Mouse (Mus musculus): ENCODE data around the gene Esrra. TPM values are rescaled to one million over a fixed set of nuclear protein-coding genes. Genes with fewer than 3 reads are reported as not detected.
"Not testable (repeated sequence)": the region's sequence is repeated elsewhere in the genome, so short reads cannot be mapped to it uniquely, and the experiment has no call there.

The Esrra gene
- total RNA-seq, 4 experiments from 2014 or later = 153 to 180 (median 168) TPM

- peak; percentile 39 for DNase-seq (ENCODE audit: low spot score)
These were observed 624 bp downstream of the Esrra start for GRCm38 (mm10) chr19:6920741-6921636.

GRCm38 (mm10) chr19:6919876-6920740 is 1.5 kb downstream of the Esrra start:
- no peak for DNase-seq (ENCODE audit: low spot score)

- DNase-seq (ENCODE audit: low spot score) = no peak
These were observed 2.2 kb downstream of the Esrra start for GRCm38 (mm10) chr19:6919431-6919830.

GRCm38 (mm10) chr19:6918321-6918720 is 3.3 kb downstream of the Esrra start:
- DNase-seq (ENCODE audit: low spot score) = no peak

- no peak for DNase-seq (ENCODE audit: low spot score)
These were observed 5.1 kb downstream of the Esrra start for GRCm38 (mm10) chr19:6916496-6916895.

DNA sequence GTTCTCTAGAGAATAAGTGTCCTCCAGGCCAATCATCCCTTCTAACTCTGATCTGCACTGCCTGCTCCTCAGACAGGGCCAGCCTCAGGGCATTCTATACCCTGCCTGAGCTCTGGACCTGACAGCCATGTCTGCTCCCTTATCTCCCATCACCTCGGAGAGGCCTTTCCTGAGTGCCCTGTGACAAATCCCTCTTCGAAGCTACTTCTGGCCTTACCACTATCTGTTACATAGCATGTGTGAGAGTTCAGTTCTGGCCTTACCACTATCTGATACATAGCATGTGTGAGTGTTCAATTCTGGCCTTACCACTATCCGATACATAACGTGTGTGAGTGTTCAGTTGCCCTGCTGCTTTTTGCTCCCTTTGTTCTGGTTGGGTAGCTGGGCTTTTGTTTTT is 6.3 kb downstream of the Esrra start:
- no peak for DNase-seq (ENCODE audit: low spot score)

DNA sequence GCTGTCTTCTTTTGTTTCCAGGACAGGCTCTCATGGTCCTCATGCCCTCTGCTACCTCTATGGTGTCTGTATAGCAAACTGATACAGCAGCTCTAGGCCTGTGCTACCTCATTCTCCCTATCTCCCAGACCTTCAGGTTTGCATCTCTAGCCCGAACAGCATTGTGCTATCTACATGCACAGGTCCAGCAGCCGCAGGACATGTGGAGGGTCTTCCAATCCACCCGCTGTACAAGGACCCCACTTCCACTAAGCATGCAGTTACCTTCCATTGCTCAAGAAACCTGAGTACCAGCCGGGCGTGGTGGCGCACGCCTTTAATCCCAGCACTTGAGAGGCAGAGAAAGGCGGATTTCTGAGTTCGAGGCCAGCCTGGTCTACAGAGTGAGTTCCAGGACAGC is 7.1 kb downstream of the Esrra start:
- DNase-seq (ENCODE audit: low spot score) = no peak

DNA sequence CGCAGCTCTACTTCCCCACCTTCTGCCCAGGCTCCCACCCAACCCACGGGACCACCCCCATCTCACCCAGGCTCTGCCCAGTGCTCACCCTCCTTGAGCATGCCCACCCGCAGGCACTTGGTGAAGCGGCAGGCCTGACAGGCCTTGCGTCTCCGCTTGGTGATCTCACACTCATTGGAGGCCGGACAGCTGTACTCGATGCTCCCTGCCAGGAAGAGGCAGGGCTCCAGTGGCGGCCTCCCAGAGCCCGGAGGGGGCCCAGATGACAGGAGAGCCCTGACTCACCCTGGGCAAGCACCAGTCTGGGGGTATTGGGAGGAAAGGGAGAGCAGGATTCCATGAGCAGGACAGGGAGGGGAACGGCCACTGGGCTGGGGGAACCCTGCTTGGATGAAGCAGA is 7.6 kb downstream of the Esrra start:
- no peak for DNase-seq (ENCODE audit: low spot score)

DNA sequence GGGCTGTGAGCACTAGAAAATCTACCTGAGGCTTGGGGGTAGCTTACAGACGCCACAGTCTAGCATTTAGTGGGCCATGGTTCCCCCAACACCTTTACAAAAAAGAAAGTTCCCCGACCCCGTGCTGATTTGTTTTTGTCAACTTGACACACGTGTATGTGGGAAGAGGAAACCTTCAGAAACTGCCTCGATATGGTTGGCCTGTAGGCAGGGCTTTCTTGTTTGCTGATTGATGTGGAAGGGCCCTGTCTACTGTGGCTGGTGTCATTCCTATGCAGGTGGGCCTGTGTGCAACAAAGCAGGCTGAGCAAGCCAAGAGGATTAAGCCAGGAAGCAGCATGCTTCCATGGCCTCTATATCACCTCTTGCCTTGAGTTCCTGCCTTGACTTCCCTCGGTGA is 8.6 kb downstream of the Esrra start:
- DNase-seq (ENCODE audit: low spot score) = no peak

GRCm38 (mm10) chr19:6912205-6912970 is 9.2 kb downstream of the Esrra start:
- no peak for DNase-seq (ENCODE audit: low spot score)

DNA sequence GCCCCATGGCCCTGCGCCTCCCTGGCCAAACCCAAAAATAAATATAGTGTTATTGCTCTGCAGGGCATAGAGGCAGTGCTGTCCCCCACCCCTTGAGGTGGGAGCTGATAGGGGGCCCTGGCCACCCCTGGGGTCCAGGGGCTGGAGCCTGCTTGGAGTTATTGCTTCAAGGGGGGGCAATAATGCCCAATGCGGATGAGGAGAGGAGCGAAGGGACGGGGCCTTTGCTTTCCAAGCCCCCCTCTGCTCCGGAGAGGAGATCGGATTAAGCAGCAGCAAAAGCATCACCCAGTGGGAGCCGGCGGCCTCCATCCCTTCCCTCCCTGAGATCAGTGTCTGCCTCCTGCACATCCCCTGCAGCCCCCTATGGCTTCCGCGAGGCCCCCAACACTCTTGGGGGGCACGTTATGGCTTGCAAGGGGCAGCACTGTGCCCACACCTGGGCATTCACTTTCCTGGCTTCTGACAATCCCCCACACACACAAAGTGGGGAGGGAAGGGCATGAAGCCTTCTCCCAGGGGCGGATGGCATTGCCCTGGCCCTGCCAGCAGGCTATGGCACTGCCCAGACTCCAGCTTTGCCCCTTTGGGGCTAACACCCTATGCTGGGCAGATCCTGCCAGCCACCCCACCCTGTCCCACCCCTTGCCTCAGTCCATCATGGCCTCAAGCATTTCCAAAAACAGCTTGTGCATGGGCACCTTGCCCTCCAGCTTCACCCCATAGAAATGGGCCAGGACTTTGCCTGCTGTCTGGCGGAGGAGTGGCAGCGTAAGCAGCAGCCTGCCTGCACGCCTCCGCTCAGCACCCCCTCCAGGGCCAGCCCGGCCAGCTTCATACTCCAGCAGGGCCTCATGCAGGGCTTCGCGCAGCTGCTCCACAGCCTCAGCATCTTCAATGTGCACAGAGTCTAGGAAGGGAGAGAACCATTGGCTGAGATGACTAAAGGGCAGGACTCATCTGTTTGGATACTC is 10.2 kb downstream of the Esrra start:
- DNase-seq (ENCODE audit: low spot score) = no peak

- DNase-seq (ENCODE audit: low spot score) = not testable (repeated sequence)
These were observed 11.3 kb downstream of the Esrra start for GRCm38 (mm10) chr19:6910306-6910705.

- DNase-seq (ENCODE audit: low spot score) = peak; percentile 89
These were observed 11.9 kb downstream of the Esrra start, which contains the start of the genes Trmt112 and Prdx5 for GRCm38 (mm10) chr19:6909507-6910289. Gene Trmt112 (plus strand): TSS chr19:6909698. Gene Prdx5 (minus strand): TSS chr19:6910106.

GRCm38 (mm10) chr19:6909021-6909420 is 12.6 kb downstream of the Esrra start:
- no peak for DNase-seq (ENCODE audit: low spot score)

DNA sequence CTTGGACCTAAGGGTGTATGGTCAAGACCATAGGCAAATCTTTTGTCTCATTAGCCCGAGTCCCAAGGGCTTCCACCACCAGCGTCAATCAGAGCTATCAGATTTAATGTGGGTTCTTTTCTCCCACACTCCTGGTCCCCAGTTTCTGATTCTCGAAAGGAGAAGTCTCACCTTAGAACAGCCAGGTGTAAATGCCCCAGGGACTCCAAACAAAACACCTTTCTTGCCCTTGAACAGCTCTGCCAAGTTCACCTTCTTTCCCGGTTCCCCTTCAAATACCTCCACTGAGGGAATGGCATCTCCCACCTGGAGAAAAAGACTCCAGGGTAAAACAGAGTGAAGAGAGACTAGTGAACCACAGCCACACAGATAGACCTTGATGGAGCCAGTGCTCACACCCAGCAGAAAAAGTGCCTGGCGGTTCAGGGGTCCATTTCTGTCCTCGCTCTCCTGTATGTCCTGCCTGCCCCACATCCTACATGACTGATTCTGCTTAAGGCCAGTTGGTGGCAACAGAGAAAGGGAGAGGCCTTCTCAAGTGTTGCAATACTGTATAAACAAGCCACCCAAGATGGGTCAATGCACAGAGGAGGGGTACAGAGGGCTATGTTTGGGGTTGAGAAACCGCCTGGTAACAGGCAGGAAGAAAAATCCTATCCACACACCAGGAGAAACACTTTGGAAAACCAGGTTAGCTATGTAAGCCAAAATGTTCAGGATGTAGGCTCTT is 13.6 kb downstream of the Esrra start:
- no peak for DNase-seq (ENCODE audit: low spot score)

DNA sequence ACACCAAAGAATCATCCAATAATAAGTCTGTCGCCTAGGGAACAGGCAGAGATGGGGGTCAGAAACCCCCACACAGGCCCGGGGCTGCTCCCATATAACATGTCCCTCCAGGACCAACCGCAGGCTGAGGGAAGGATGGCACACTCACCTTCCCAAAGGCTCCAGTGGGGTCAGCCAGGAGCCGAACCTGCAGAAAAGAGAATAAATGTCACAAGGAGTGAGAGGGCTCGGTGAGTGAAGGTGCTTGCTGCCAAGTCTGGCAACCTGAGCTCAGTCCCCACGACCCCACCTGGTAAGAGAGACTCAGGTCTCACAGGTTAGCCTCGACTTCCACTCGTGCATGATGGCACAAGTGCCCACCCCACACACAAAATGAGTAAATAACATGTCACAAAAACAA is 14.5 kb downstream of the Esrra start:
- no peak for DNase-seq (ENCODE audit: low spot score)

- no peak for DNase-seq (ENCODE audit: low spot score)
These were observed 15.4 kb downstream of the Esrra start for GRCm38 (mm10) chr19:6906199-6906598.

DNA sequence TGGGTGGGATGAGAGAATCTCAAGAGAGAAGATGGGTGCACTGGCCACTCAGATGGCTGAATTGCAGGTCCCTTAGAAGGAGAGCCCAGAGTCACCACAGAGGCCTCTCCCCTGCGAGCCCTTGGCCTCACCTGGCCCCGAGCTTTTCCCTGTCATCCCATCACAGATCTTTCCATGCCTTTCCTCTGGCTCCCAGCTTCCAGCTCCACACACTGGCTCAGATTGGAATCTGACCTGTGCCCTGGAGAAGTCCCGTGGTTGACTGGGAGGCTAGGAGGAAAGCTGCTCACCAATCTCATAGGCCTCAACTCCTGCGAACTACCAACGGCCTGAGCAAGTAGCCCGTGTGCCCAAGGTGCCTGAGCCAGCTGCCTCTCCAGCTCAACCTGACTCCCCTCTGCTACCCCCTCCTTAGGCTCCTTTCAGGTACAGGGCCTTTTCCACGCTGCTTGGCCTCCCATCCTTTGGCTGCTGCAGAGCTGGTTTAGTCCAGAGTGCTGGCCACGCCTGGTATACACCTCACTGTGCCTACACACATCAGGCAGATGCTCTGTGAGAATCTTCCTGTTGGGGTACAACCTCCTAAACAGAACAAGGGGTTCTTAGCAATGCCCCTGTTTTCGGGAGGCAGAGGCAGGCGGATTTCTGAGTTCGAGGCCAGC is 16.0 kb downstream of the Esrra start:
- no peak for DNase-seq (ENCODE audit: low spot score)

Data from heart, adult 8-10 months (tissue).